Mouse (Mus musculus) forebrain, embryonic 14.5 days (tissue): ENCODE measurements around the gene Prex1. TPM values are rescaled to one million over a fixed set of nuclear protein-coding genes. Genes with fewer than 3 reads are reported as not detected.
"Not testable (repeated sequence)": the region's sequence is repeated elsewhere in the genome, so short reads cannot be mapped to it uniquely, and the experiment has no call there.

Source experiments
- ATAC-seq: fragments of 200-750 bp; cut with Nextera tagmentation; 2 replicates; pipeline ENCODE4 v1.8.0; 2017; ENCODE audit warnings: mild to moderate bottlenecking, moderate library complexity
- DNase-seq: peaks from one replicate; pipeline ENCODE4 v3.0.0-alpha.2; 2015; ENCODE audit warnings: low spot score
- H3K27ac ChIP-seq: fragments of 300-500 bp; sonication (generic); 2 replicates; pipeline ENCODE4 v1.5.1; 2014; ENCODE audit warnings: low read depth, mild to moderate bottlenecking, control low read depth, low read length, moderate library complexity
- H3K27me3 ChIP-seq: fragments of 300-500 bp; sonication (generic); replicated peaks from 2 replicates; pipeline ENCODE4 v1.6.1; 2014; ENCODE audit warnings: low read length, control low read depth, mixed read lengths; ENCODE audit not compliant: control insufficient read depth, insufficient read depth
- H3K36me3 ChIP-seq: fragments of 300-500 bp; sonication (generic); 2 replicates; pipeline ENCODE4 v1.6.1; 2014; ENCODE audit warnings: low read length, control low read depth; ENCODE audit not compliant: control insufficient read depth, insufficient read depth
- H3K4me1 ChIP-seq: fragments of 300-500 bp; sonication (generic); 2 replicates; pipeline ENCODE4 v1.6.1; 2014; ENCODE audit warnings: antibody characterized with exemption, low read length, control low read depth; ENCODE audit not compliant: control insufficient read depth, insufficient read depth
- H3K4me2 ChIP-seq: fragments of 300-500 bp; sonication (generic); 2 replicates; pipeline ENCODE4 v1.6.1; 2014; ENCODE audit warnings: mild to moderate bottlenecking, control low read depth, low read length
- H3K4me3 ChIP-seq: fragments of 300-500 bp; sonication (generic); 2 replicates; pipeline ENCODE4 v1.5.1; 2014; ENCODE audit warnings: low read depth, low read length, control low read depth
- H3K9ac ChIP-seq: fragments of 300-500 bp; sonication (generic); 2 replicates; pipeline ENCODE4 v1.6.1; 2014; ENCODE audit warnings: mild to moderate bottlenecking, low read length, control low read depth, moderate library complexity
- H3K9me3 ChIP-seq: fragments of 300-500 bp; sonication (generic); replicated peaks from 2 replicates; pipeline ENCODE4 v1.6.1; 2016; ENCODE audit warnings: low read length, control low read depth, mixed read lengths; ENCODE audit not compliant: control insufficient read depth
- WGBS: fragments of 180-500 bp; shearing (Covaris S2); extraction: QIAGEN DNeasy Blood & Tissue Kit; methylation state at CpG from one replicate; pipeline ENCODE4 v1.1.7; 2014; 5-methylcytosine and 5-hydroxymethylcytosine counted together
- polyA plus RNA-seq: library from polyadenylated mRNA; unstranded; fragments of >200 nt; fragmentation: Nextera tagmentation; extraction: Ambion mirVana; gene quantifications from 2 replicates; pipeline ENCODE4 v1.2.1, GENCODE M21; 2014

Prex1 gene
- polyA plus RNA-seq = 28.4 and 34.4 TPM in 2 replicates

DNA sequence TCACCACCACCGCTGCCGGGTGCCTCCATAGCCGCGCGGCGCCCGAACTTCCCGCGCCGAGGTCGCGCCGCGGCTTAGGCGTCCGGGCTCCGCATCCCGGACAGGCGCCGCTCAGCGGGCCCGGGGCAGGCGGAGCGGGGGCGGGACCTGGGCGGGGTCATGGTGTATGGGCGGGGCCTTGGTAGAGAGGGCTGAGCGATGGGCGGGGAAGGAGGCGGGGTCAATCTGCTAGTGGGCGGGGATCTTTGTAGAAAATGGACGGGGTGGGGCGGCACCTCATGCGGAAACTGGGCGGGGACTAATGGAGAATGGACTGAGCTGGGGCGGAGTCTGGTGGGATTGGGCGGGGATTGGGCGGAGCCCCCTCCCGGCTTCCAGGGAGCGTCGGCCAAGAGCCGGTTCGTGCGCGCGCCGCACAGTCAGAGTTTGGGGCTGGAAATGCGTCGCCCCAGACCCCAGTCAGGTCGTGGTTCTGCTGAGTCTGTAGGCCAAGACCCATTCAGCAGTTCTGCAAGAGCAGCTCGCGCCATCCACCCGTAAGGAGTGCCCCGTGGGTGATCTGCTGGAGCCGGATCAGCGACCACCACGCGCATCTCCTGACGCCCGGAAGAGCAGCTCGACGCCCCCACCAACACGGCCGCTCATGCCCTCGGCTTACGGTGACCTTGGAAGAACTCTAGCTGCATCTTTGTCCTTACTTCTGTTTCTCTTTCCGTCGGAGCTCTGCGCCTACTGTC lies at the start of gene Prex1:
TSS of gene Prex1 (minus strand) at position 143 of the 737 bp plus-strand sequence.
- DNase-seq (peak; percentile 98), ATAC-seq (peak; percentile 90)
- WGBS = under 1% methylated on average over 68 of the region's 69 CpGs
- H3K27ac ChIP-seq = peak within 1 kb of the TSS; percentile 80
- H3K4me1 ChIP-seq = peaks cover 14% of the 10 kb centered on the region; the same call in 1 of the 2 replicates
- peak within 1 kb of the TSS; percentile 68 for H3K4me3 ChIP-seq
- peak within 1 kb of the TSS; percentile 85 for H3K9ac ChIP-seq
- H3K4me2 ChIP-seq = peak within 1 kb of the TSS; percentile 82
- H3K36me3 ChIP-seq = no peaks in the 10 kb centered on the region
- no peaks in the 10 kb centered on the region for H3K27me3 ChIP-seq
- no peaks in the 10 kb centered on the region for H3K9me3 ChIP-seq

DNA sequence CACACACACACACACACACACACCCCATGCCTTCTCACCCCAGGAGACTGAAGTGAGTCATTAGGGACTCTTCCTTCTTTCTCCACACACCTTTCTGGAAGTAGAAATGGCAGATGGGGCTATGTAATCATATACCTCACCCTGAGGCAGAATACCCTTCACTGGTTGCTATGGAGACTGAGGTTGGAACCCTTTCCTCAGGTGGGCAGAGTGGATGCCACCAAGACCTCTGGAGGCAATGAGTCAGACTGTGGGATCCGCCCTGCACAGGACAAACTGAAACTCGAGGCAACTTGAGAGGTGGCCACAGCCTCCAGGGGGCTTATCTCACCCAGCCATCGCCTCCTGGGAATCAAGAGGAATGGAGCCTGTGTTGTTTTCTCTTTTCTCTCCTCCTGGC lies 44.3 kb upstream of the Prex1 start:
- WGBS = 45% methylated on average over 3 of the region's 3 CpGs
- Histone ChIP-seq H3K27me3 (no peaks in the 10 kb centered on the region), H3K27ac (no peak overlapping the region), H3K9me3 (no peaks in the 10 kb centered on the region), H3K4me1 (no peaks in the 10 kb centered on the region), H3K4me3 (no peak overlapping the region), H3K9ac (no peak overlapping the region), H3K4me2 (no peak overlapping the region), H3K36me3 (no peaks in the 10 kb centered on the region)
- DNase-seq (no peak), ATAC-seq (no peak)

DNA sequence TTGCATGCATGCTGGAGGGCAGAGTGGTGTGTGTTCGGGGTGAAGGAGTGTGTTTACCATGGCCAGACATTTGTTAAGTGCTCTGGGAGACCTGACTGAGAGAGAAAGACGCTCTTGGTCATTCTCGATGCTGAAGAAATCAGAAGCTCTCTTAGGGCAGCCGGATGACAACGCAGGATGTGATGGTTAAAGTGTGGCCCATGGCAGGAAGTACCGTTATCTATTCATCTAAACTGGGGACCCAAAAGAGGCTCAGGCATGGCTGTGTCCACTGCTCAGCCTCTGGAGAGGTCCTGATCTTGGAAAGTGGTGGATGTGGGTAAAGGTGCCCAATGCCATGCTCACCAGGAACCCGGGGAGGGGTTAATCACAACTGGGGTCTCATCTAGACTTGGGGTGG lies 41.1 kb upstream of the Prex1 start:
- DNase-seq (no peak), ATAC-seq (no peak)
- Histone ChIP-seq H3K27ac (no peak overlapping the region), H3K36me3 (no peaks in the 10 kb centered on the region), H3K4me2 (no peak overlapping the region), H3K9ac (no peak overlapping the region), H3K4me3 (no peak overlapping the region), H3K9me3 (no peaks in the 10 kb centered on the region), H3K27me3 (no peaks in the 10 kb centered on the region), H3K4me1 (no peaks in the 10 kb centered on the region)
- WGBS = 89% methylated on average over 7 of the region's 7 CpGs

DNA sequence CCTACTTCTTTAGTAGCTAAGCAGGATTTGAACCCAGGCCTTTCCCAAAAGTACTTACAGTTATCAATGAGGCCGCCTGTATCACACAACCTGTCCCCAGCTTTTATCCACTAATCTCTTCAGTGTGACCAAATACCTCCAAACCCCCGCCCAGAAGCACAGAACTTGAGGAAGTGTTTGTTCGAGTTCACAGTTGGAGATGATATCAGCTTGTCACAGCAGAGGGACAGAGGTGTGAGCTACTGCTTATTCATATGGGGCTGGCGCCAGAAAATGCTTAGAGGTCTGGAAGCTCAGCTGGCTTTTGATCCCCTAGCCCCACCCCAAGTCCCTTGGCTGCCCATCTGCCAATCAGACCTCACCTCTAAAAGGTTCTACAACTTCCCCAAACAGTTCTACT lies 40.6 kb upstream of the Prex1 start:
- no peak for ATAC-seq
- H3K9me3 ChIP-seq = no peaks in the 10 kb centered on the region
- no peak overlapping the region for H3K4me2 ChIP-seq
- no peaks in the 10 kb centered on the region for H3K27me3 ChIP-seq
- WGBS = 78% methylated on average over 4 of the region's 4 CpGs
- no peak for DNase-seq
- no peak overlapping the region for H3K4me3 ChIP-seq
- no peak overlapping the region for H3K9ac ChIP-seq
- H3K4me1 ChIP-seq = no peaks in the 10 kb centered on the region
- H3K36me3 ChIP-seq = no peaks in the 10 kb centered on the region
- no peak overlapping the region for H3K27ac ChIP-seq

DNA sequence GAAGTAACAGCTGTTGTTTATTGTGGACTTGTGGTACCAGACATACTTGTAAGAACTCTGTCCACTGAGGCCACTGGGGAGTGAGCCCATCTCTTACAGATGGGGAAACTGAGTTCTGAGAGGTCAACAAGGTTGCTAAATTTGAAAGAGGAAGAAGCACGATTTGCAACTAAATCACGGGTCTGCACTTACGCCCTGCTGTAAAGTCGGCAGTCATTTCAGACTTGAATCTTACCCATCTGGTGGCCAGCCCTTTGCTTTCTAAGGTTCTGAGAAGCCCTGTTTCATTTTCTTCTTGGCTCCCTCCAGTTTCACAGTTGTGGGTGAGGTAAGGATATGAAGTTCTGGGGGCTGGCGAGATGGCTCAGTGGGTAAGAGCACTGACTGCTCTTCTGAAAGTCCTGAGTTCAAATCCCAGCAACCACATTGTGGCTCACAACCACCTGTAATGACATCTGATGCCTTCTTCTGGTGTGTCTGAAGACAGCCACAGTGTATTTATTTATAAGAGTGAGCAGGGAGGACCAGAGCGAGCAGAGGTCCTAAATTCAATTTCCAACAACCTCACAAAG lies 37.1 kb upstream of the Prex1 start:
- Histone ChIP-seq H3K9ac (no peak overlapping the region), H3K4me2 (no peak overlapping the region), H3K9me3 (no peaks in the 10 kb centered on the region), H3K4me3 (no peak overlapping the region), H3K27ac (no peak overlapping the region), H3K36me3 (no peaks in the 10 kb centered on the region), H3K27me3 (no peaks in the 10 kb centered on the region), H3K4me1 (no peaks in the 10 kb centered on the region)
- DNase-seq (no peak), ATAC-seq (no peak)
- WGBS = 93% methylated on average over 6 of the region's 6 CpGs

DNA sequence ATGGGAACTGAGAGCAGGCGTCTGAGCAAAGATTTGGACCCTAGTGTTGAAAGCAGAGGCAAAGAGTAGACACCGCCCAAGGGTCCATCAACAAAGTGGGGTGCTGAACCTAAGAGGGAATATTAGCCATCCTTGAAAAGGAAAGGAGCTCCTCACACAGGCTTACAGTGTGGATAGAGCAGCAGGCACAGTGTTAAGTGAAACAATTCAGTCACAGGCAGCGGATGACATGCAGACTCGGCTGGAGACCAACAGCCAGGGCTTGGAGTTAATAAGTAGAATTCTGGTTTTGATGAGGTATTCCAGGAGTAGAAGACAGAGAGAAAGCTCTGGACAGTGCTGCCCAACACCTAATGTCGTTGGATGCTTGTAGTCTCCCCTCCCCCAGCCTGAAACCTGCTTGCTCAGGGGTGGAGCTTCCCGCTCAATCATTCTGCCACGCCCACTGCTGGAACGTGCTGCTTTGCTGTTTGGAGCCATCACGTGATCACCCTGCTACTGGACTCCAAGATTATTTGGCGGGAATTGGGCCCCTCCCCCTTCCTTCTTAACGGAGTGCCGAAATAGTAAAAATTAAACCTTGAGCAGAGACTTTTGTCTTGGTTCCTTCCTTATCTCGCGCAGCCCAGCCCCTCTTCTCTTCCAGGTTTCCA lies 32.8 kb upstream of the Prex1 start:
- not testable (repeated sequence) for ATAC-seq, H3K36me3 ChIP-seq, H3K9ac ChIP-seq, H3K27me3 ChIP-seq, H3K4me2 ChIP-seq, H3K27ac ChIP-seq, DNase-seq, H3K9me3 ChIP-seq, H3K4me3 ChIP-seq, H3K4me1 ChIP-seq
- WGBS = 55% methylated on average over 14 of the region's 14 CpGs

DNA sequence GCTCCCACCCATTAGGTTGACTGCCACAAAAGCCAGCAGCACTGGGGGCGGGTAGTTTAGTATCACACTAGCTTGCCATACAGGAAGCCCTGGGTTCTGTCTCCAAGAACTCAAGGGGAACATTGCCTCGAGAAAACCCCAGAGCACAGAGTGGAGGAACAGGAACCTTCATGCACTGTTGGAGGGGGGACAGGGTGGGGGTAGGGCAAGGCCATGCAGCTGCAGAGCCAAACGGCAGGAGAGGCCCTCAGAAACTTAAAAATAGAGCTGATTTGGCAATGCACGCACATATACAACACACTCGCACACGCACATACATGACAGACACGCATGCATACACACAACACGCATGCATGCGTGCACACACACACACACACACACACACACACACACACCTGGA lies 32.2 kb upstream of the Prex1 start:
- DNase-seq = no peak
- Histone ChIP-seq H3K4me2 (no peak overlapping the region), H3K4me3 (no peak overlapping the region), H3K4me1 (no peaks in the 10 kb centered on the region), H3K9ac (no peak overlapping the region), H3K27ac (no peak overlapping the region), H3K36me3 (no peaks in the 10 kb centered on the region), H3K9me3 (no peaks in the 10 kb centered on the region), H3K27me3 (no peaks in the 10 kb centered on the region)
- WGBS = 89% methylated on average over 9 of the region's 9 CpGs
- no peak for ATAC-seq

DNA sequence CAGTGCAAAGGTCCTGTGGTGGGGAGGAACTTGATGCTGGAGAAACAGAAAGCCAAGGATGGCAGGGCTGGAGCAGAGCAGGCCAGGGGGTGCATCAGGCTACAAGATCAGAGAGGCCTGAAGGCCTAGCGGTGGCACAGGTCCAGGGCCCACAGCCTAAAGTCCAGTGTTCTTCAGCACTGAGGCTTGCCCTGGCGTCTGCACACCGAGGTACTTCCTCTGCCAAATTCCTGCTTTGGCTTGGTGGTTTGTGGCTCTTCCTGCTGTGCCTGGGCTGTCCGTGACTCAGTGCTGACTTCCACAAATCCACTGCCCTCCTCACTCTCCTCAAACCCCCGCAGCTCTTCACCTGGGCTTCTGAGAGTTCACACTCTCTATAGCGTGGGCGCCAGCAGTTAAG lies 30.8 kb upstream of the Prex1 start:
- no peak overlapping the region for H3K27ac ChIP-seq
- ATAC-seq (no peak), DNase-seq (no peak)
- H3K9ac ChIP-seq = no peak overlapping the region
- WGBS = 80% methylated on average over 7 of the region's 7 CpGs
- H3K4me3 ChIP-seq = no peak overlapping the region
- no peaks in the 10 kb centered on the region for H3K36me3 ChIP-seq
- no peak overlapping the region for H3K4me2 ChIP-seq
- H3K27me3 ChIP-seq = no peaks in the 10 kb centered on the region
- no peaks in the 10 kb centered on the region for H3K9me3 ChIP-seq
- H3K4me1 ChIP-seq = no peaks in the 10 kb centered on the region

DNA sequence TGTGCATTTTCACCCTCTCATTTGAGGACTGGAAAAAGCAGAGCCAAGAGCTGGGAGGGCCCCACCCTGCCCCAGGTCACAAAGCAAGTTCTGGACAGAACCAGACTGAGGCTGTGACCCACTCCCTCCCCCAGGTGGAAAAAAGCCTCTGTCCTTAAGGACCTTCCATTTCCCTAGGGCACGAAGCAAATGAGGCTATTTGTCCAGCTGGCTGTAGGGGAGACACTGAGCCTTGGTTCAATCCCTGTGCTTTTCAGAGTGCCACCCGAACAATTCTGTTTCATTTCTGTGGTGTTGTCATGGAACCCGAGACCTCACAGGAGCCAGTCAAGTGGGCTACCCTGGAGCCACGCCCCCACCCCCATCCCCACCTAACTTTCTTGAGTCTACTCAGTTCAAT lies 29.9 kb upstream of the Prex1 start:
- no peak for DNase-seq
- no peaks in the 10 kb centered on the region for H3K4me1 ChIP-seq
- ATAC-seq = no peak
- H3K36me3 ChIP-seq = no peaks in the 10 kb centered on the region
- no peaks in the 10 kb centered on the region for H3K27me3 ChIP-seq
- H3K4me3 ChIP-seq = no peak overlapping the region
- no peak overlapping the region for H3K27ac ChIP-seq
- H3K9ac ChIP-seq = no peak overlapping the region
- 34% methylated on average over 4 of the region's 4 CpGs for WGBS
- H3K4me2 ChIP-seq = no peak overlapping the region
- no peaks in the 10 kb centered on the region for H3K9me3 ChIP-seq
